Mouse (Mus musculus) ES-CJ7 (cell line): ENCODE data around the gene Smurf1.

Experiments
- DNase-seq: peaks from one replicate; pipeline ENCODE4 v3.0.0; 2011; ENCODE audit warnings: low read depth, low spot score

Gene Smurf1

DNA sequence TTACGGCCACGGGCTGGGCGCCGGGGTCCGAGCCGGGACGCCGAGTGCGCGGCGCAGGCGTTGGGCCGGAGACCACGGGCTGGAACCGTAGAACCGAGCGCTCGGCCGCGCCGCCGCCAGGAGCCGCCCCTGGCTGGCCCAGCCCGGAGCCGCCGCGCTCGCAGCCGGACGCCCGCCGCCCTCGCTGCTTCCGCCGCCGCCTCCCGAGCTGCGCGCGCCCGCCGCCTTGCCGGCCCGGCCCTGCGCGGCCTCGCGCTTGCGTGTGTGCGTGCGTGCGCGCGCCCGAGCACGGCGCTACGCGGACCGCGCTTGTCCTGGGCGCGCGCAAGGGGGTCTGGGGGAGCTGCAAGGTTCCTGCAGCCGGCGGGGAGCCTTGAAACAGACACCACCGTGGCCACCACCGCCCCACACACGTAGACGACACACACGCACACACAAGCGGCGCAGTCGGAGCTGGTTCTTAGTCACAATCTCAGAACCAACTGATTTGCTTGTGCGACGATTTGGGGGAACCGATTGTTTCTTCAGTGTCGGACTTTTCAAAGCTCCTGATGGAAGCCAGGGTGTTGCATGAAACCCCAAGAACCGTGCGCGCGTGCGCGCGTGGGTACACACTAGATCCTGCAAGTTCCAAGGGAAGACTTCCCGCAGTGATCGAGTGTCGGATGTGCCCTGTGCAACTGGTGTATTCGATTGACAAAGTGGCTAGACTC lies at the start of gene Smurf1:
Smurf1 (minus strand) TSS at position 209 of the 713 bp plus-strand sequence.
- DNase-seq, result peak; percentile 94

DNA sequence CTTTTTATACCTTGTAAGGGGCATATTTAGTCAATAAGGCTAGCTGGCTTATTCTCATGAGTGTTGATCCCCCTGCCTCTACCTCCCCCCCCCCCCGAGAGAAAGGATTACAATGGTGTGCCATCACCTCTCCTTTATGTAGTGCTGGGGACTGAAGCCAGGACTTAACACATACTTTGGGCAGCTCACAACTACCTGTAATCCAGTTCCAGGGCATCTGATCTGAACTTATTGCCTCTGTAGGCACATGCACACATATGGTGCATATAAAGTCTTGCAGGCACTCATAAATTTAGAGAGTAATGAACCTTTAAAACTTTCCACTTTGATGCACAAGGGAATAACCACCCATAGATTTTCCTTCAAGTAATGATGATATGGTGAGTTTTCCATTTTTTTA lies 48.6 kb upstream of the Smurf1 start:
- no peak for DNase-seq

DNA sequence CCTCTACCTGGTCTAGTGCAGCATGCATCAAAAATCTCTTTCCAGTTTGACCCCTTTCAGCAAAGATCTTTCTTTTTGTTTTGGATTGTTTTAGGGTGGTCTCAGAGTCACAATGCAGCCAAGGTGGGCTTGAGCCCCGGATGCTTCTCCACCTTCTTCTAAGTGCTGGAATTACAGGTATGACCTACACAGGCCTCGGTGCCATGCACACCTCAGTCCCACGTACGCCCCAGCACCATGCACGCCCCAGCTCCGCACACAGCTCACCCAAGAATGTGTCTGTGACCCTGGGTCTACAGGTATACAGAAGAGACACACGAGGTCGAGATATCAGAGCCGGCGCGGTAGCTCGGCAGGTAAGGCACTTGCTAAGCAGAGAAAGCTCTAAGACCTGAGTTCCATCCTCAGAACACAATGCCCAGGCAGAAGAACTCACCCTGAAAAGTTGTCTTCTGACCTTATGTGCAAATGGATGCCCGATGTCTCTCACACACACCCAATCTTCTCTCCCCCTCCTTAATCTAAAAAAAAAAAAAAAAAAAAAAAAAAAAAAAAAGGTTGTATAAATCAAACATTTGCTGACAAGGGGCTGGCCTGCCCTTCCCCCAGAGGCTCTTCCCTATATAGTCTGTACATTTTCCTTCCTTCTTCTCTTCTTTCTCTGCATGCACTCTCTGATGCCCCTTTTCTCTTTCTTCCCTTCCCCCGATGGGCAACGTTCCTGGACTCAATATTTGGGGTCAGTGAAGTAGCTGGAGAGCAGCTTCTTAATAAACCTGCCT lies 43.4 kb upstream of the Smurf1 start:
- DNase-seq, result peak; percentile 2

DNA sequence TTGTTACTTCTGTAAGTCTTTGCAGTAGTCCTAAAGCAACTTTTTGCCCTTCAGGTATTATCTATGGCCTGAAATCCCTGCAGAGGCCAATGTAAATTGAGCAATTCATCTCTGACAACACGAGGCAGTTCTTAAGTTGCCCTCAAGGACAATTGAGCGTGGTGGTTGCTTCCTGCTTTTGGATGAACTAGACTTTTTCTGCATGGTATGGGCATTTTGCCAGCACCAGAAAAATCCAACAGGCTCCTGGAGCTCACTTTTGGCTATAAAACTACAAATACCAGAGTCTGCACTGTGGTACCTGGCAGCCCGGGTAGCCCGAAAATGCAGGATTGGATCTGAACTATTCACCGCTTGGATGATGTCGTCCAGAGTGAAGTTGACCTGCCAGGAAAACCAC lies 39.9 kb upstream of the Smurf1 start:
- DNase-seq, result no peak

DNA sequence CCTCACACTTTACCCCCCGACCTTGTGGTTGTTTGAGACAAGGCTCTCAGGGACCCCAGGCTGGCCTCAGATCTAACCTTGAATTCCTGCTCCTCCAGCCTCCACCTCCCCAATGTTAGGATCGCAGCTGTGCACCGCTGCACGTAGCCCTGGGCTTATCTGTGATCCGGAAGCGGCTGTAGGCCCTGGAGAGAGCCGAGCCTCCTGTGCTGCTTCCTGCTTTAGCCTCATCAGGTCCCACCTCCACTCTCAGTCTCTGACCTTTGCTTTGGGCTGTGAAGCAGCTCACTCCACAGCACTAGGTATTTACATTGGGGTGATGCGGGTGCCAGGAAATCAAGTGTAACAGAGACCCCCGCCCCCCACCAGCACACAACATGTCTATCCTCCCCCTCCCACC lies 38.8 kb upstream of the Smurf1 start:
- DNase-seq, result no peak

DNA sequence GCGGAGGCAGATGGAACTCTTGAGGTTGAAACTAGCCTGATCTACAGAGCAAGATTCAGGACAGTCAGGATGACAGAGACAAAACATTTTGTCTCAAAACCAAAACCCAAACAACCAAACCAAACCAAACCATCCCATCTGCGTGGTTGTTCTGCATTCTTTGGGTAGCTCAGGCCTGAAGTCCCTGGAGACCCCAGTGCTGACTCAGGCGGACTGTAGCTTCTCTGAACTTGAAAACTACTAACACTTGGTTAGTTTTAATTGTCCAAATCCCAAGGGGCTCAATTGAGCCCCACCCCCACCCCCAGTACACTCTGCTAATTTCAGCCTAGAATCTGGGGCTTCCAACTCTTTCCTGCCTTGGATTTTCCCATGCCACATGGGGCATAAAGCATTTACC lies 37.7 kb upstream of the Smurf1 start:
- no peak for DNase-seq

DNA sequence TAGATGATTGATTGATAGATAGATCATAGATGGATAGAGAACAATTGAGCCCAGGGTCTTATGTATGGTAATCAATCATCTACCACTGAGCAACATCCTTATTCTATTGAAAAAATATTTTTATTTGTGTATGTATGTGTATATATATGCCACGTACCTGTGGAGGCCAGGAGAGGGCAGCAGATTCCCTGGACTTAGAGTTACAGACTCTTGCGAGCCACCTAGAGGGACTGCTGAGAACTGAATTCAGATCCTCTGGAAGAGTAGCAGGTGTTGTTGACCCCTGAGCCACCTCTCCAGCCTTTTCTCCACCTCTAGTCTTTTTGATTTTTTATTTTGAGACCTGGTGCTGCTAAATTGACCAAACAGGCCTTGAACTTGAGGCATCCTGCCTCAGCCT lies 32.8 kb upstream of the Smurf1 start:
- DNase-seq, result peak; percentile 89

DNA sequence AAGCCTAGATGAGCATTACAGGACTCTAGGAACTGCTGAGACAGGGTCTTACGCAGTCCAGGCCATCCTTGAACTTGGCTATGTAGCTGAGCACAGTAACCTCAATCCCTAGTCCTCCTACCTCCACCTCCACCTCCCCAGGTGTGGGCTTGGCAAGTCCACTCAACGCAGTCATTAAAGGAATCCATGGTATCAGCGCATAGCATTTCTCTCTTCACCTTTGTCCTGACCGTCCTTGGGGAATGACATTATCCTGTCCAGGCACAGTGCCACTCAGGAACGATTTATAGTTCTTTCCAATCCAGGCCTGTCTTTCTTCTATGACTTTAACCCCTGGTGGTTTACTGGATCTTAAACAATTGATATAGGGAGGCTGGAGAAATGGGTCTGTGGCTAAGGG lies 24.8 kb upstream of the Smurf1 start:
- DNase-seq, result no peak

DNA sequence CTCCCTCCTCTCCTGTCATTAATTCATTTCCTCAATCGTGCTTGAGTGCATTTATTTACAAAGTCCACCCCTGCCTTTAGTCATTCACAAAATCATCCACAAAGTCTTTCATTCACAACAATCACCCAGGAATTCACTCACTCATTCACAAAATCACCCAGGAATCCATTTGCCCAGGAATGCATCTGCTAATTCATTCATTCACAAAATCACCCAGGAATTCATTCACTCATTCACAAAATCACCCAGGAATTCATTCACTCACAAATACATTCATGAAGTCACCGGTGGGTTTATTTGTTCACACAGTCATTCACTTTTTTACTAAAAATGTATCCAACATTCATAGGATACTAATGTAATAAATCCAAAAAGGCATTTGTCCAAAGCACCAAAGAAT lies 24.4 kb upstream of the Smurf1 start:
- DNase-seq, result no peak

DNA sequence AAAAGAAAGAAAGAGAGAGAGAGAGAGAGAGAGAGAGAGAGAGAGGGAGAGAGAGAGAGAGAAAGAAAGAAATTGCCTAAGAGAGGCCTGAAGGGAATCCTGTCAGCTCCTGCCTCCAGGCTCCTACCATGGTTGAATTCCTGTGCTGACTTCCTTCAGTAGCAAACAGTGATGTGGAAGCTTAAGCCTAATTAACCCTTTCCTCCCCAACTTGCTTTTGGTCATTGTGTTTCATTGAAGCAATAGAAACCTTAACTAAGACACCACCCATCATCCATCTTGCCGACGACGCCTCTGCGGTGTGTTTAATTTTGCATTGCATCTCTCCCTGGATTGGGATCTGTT lies 23.4 kb upstream of the Smurf1 start:
- peak; percentile 32 for DNase-seq

DNA sequence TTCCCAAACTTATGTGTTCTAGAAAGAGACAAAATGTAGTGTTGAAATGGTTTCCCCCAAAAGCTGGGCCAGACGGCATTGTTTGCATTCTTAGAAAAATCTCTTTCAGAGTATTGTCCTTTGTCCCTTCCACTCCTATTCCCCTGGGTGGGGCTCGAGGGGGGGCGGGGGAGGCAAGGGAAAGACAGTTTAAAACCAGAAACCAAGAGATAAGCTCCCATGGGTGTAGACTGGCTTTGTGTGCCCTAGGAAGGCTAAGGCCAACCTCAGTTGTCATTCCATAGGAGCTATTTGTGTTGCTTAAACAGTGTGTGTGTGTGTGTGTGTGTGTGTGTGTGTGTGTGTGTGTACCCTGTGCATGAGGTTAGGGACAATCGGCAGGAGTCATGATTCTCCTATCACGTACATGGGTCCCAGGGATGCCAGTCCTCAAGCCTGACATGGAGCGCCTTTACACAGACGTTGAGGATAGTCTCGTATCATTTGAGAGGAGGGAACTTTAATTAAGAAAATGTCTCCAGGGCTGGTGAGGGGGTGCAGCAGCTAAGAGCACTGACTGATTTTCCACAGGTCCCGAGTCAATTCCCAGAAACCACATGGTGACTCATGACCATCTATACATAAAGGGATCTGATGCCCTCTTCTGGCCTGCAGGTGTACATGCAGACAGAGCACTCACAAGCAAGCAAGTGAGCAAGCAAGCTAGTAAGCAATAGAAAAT lies 22.9 kb upstream of the Smurf1 start:
- DNase-seq, result peak; percentile 84

DNA sequence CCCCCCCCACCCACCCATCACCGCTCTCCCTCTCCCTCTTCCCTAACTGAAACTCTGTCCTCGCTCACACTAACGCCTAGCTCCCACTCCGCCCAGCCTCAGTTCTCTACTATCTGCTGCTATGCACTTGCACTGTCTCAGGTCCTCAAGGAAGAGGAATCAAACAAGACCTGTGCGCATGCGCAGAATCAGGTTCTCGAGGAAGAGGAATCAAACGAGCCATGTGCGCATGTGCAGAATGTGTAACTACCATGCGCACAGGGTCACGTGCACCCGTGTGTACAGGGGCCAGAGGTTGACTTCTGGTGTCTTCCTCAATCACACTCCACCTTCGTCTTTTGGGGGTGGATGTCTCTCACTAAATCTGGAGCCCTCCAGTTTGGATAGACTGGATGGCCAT lies 21.9 kb upstream of the Smurf1 start:
- peak; percentile 43 for DNase-seq

DNA sequence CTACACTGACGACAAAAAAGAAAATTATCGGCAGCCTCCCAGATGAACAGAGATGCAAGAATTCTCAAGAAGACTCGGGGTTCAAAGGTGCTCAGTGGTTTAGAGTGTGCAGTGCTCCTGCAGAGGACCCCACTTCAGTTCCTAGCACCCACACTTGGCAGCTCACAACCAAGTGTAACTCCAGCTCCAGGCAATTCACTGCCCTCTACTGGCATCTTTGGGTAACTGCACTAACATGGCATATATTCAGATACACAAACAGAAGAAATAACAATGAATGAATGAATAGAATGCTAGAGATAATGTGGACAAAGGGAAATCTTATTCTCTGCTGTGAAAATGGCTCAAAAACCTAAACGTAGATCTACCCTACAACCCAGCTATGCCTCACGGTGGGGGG lies 19.2 kb upstream of the Smurf1 start:
- DNase-seq, result no peak

DNA sequence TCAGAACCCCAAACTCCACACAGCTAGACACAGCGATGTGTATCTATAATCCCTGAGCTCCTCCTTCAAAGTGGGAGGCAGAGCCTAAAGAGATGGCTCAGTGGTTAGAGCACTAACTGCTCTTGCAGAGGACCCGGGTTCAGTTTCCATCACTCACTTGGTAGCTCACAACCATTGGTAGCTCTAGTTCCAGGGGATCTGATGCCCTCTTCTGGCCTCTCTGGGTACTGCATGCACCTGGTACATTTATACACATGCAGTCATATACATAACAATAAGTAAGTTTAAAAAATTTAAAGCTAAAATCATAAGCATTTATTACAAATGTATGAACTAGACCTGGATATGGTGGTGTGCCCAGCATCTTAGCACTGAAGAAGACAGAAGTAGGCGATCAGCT lies 17.6 kb upstream of the Smurf1 start:
- DNase-seq, result peak; percentile 39

DNA sequence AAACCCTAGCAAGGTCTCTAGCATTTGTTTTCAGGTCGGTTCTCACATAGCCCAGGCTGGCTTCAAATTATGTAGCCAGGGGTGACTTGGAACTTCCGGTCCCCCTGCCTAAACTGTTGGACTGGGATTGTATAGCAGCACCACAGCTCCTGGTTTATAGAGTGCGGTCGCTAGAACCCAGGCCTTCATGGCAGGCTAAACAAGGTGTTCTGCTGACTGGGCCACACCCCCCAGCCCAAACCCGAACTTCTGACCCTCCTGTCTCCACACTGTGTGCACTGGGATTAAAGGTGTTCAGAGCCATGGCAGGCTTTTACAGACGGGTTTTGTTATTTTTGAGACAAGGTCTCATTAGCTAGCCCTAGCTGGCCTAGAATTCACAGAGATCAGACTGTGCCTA lies 13.5 kb upstream of the Smurf1 start:
- no peak for DNase-seq

DNA sequence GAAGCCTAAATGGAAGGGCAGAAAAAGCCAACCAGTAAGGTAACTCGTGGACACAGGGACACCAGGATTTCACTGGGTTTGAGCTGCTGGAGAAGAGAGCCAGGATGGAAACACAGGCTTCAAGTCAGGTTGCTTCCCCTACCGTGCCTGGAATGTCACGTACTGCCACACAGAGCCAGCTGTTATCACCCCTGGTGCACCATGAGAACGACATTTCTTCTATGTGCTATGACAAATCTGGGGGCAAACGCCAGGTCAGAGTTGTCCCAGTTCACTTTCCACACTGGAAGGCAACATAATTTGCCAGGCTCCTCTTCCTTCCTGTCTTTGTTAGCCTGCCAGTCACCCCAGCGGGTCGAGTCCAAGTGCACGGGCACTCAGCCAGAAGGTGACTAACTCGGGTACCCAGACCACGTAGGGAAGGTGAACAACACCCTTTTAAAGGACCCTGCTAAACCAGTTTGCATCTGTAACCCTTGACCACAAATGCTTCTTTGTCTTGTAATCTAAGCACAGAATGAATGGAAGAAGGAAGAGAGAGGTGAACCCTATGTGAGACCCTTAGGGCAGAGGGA lies 13.0 kb upstream of the Smurf1 start:
- no peak for DNase-seq

DNA sequence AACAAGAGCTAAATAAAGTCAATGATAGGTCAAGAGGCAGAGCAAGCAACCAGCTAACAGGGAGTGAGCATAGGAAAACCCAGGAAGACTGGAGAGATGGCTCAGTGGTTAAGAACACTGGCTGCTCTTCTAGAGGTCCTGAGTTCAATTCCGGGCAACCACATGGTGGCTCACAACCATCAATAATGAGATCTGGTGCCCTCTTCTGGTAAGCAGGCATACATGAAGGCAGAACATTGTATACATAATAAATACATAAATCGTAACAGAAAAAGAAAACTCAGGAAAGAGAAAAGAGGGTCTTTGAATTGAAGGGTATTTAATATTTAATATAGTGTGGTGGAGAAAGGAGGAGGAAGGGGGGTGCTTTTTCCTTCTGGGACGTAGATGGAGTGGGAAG lies 5.6 kb upstream of the Smurf1 start:
- DNase-seq, result no peak

DNA sequence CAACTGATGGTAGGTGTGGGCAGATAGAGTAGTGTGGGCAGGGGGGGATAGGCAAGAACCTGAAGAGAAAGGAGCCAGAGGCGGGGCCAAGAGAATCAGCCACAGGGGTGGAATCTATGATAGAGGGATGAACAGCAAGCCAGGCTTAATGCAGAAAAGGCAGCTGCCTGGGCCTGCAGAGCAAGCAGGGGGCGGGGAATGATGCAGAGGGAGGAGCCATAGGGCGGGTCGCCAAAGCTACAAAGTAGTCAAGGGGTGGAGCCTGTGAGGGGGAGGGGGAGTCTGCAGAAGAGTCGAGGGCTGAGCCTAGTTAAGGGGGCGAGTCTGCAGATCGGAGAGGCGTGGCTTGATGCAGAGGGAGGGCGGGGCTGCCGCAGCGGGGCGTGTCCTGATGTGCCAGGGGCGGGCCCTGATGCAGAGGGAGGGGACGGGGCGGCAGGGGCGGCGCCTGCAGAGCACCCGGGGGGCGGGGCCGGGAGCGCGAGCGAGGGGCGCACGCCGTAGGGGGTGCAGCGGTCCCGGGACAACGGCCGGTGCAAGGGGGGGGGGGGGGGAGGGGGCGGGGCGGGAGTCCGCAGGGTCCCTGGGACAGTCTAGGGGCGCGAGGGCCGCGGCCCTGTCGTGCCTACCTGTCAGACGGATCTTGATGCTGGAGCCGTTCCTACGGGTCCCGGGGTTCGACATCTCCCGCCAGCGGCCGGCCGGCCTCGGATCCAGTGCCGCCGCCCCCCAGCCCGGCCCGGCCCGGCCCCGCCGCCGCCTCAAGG lies 592 bp downstream of the Smurf1 start:
- peak; percentile 99 for DNase-seq

DNA sequence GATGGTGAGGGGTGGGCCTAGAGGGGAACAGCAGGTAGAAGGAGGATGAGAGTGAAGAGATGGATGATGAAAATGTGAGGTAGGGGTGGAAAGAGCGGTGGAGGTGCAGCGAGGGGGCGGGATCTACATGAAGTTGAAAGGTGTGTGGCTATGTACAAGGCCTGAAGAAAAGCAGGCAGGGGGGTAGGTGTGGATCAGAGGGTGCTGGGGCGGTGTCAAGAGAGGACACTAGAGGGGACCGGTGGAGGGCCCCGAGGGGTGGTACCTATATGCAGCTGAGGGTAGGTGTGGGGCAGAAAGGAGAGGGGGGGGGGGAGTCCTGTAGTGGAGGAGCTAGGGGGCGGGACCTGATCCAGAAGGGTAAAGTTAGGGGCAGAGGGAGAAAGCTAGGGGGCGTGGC lies 1.2 kb downstream of the Smurf1 start:
- DNase-seq, result no peak

DNA sequence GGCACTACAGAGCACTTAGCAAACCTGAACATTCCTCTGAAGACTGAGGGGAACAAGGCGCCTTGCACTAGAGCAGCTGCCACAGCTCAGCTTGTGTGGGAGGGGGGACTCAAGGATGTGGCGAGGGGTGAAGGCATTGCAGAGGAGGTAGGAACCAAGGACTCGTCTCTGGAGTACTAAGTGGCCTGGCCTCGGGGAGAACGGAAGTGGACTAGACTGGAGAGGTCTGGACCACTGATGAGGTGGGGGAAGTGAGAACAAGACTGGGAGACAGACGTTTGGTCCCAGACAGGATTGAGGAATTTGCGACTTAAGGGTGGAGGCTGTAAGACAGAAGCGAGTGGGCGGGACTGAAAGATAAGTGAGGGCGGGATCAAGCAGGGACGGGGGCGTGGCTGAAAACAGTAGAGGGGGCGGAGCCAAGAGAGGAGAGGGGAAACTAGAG lies 1.8 kb downstream of the Smurf1 start:
- DNase-seq, result peak; percentile 93

DNA sequence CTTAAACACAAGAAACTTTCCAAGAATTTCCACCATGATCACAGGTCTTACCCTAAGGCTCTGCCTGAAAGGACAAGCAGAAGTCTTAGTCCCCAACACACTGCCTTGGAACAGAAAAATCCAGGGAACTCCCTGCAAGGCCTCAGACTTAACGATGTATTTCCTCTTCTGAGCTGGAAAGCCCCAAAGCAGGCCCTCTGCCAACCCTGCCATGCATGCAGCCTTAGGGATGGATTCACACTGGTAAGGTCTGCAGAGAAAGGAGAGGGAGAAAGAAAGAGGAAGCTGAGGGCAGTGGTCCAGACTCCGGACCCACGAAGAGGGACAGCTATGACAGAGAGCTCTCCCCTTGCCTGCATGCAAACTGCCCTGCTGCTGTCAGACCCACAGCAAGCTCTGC lies 2.2 kb downstream of the Smurf1 start:
- no peak for DNase-seq

DNA sequence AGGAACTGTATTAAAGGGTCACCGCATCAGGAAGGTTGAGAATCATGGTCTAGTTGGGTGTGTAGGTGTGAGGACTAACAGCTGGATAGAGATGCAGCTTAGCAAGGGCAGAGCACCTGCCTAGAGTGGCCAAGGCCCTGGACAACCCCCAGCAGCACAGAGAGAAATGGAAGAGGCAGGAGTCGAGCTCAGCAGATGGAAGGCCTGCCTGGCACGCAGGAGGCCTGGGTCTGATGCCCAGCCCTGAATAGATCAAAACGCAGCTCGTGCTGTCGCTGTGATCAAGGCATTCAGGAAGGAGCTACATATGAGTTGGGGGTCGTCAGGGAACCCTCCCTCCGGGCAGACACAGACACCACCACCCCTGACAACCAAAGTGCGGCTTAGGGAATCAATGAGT lies 7.4 kb downstream of the Smurf1 start:
- DNase-seq, result no peak
